Mouse (Mus musculus) G1E (cell line): ENCODE data around the gene Tbc1d13.

ENCODE experiments used
- CTCF ChIP-seq: IDR thresholded peaks from 2 replicates; pipeline ENCODE4 v1.5.1; 2012; ENCODE audit warnings: low read depth, low read length, inconsistent platforms, mixed read lengths
- TAL1 ChIP-seq: conservative IDR thresholded peaks from 2 replicates; pipeline ENCODE4 v1.6.1; 2012; ENCODE audit warnings: low read depth, low read length, inconsistent platforms, mixed read lengths

DNA sequence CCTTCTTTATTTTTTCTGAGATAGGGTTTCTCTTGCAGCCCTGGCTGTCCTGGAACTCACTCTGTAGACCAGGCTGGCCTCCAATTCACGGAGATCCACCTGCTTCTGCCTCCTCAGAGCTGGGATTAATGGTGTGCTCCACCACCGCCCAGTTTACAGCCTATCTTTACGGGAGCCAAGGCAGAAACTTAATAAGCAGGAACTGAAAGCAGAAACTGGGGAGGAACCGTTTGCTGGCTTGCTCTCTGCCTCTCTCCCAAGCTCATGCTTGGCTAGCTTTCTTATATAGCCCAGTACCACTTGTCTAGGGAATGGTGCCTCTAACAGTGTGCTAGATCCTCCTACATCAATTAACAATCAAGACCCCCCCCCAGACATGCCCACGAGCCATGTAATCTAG, 49.4 kb upstream of the Tbc1d13 start:
- TF ChIP-seq CTCF (no peak), TAL1 (no peak)
